Mouse (Mus musculus): ENCODE results near the gene Pigyl. TPM values are rescaled to one million over a fixed set of nuclear protein-coding genes. Genes with fewer than 3 reads are reported as not detected.

Gene Pigyl
- total RNA-seq, 2 experiments from 2014 or later: 29.3 to 30.3 TPM

- DNase-seq: no peak
- intact Hi-C loops (cut with DNase I; ENCODE audit: low total_unique reads): no loop called here
Measured at GRCm38 (mm10) chr9:22165964-22166363, 9.3 kb downstream of the Pigyl start.

- intact Hi-C loops (cut with DNase I; ENCODE audit: low total_unique reads): no loop called here
Measured at GRCm38 (mm10) chr9:22166686-22167085, 10.0 kb downstream of the Pigyl start.

GRCm38 (mm10) chr9:22167751-22168150 is 11.1 kb downstream of the Pigyl start:
- DNase-seq: no peak
- intact Hi-C loops (cut with DNase I; ENCODE audit: low total_unique reads): no loop called here

More at GRCm38 (mm10) chr9:22166686-22167085, 10.0 kb downstream of the Pigyl start:
- no peak for DNase-seq

GRCm38 (mm10) chr9:22169327-22169726 is 12.7 kb downstream of the Pigyl start:
- no peak for DNase-seq
- intact Hi-C loops (cut with DNase I; ENCODE audit: low total_unique reads): no loop called here

- intact Hi-C loops (cut with DNase I; ENCODE audit: low total_unique reads): no loop called here
- no peak for DNase-seq
Measured at GRCm38 (mm10) chr9:22172318-22172717, 15.7 kb downstream of the Pigyl start.

- intact Hi-C loops (cut with DNase I; ENCODE audit: low total_unique reads): no loop called here
- peak; percentile 57 for DNase-seq
Measured at GRCm38 (mm10) chr9:22188025-22188611, 31.5 kb downstream of the Pigyl start, which contains the start of gene Zfp872. Zfp872 (plus strand) TSS chr9:22188090.

GRCm38 (mm10) chr9:22196412-22196811 is 39.8 kb downstream of the Pigyl start:
- intact Hi-C loops (cut with DNase I; ENCODE audit: low total_unique reads): no loop called here
- DNase-seq: no peak

Small RNA genes lying within 50 kb of the gene (microRNA-seq; reads per million reads assigned to microRNA genes)
- 0 to 0.32 reads per million in 2 experiments for gene Mir7084

Other genes with a start within 250 kb of the Pigyl start
- gene Rab3d, start 238.7 kb upstream of the Pigyl start, total RNA-seq (2021): 1 to 10 TPM; 4.1 to 6.6 TPM
- gene Ccdc159, start 229.4 kb upstream of the Pigyl start, total RNA-seq (2021): under 1 TPM; 0.33 TPM
- gene Tmem205, start 229.3 kb upstream of the Pigyl start, total RNA-seq (2021): 10 to 100 TPM; 13.7 to 14.2 TPM
- gene Plppr2, start 219.8 kb upstream of the Pigyl start, total RNA-seq (2021): 1 to 10 TPM; 1.4 TPM
- 1 to 10 TPM; 2.7 to 3.6 TPM for gene Swsap1, start 201.1 kb upstream of the Pigyl start, total RNA-seq (2021)
- 1 to 10 TPM; 1.3 to 2.2 TPM for gene Epor, start 193.3 kb upstream of the Pigyl start, total RNA-seq (2021)
- under 1 TPM; 0.18 to 0.21 TPM for gene Rgl3, start 167.4 kb upstream of the Pigyl start, total RNA-seq (2021)
- not detected for gene Ccdc151, start 154.2 kb upstream of the Pigyl start, total RNA-seq (2021)
- gene Prkcsh, start 154.0 kb upstream of the Pigyl start, total RNA-seq (2021): 10 to 100 TPM; 28.6 to 29.8 TPM
- gene Elavl3, start 104.8 kb upstream of the Pigyl start, total RNA-seq (2021): under 1 TPM; 0.14 to 0.73 TPM
- gene Gm49318, start 85.6 kb upstream of the Pigyl start, total RNA-seq (2021): not detected
- gene Zfp653, start 85.5 kb upstream of the Pigyl start, total RNA-seq (2021): 1 to 10 TPM; 2.6 to 3.2 TPM
- gene Ecsit, start 71.4 kb upstream of the Pigyl start, total RNA-seq (2021): 10 to 100 TPM; 68.5 to 72.2 TPM
- gene Cnn1, start 57.6 kb upstream of the Pigyl start, total RNA-seq (2021): 1 to 10 TPM; 1.7 to 7.9 TPM
- 10 to 100 TPM; 30.1 to 32.7 TPM for gene Elof1, start 39.7 kb upstream of the Pigyl start, total RNA-seq (2021)
- gene Acp5, start 21.1 kb upstream of the Pigyl start, total RNA-seq (2021): 1 to 10 TPM in 1 of 2 experiments, under 1 TPM in 1; 0.55 to 1.1 TPM
- gene Zfp872, start 31.2 kb downstream of the Pigyl start, total RNA-seq (2021): not detected
- 1 to 10 TPM; 7.8 TPM for gene Zfp809, start 68.9 kb downstream of the Pigyl start, total RNA-seq (2021)
- gene Zfp599, start 103.0 kb downstream of the Pigyl start, total RNA-seq (2021): under 1 TPM in 1 of 2 experiments, not detected in 1; 0.08 TPM
- 1 to 10 TPM; 1.4 to 1.6 TPM for gene Zfp810, start 150.8 kb downstream of the Pigyl start, total RNA-seq (2021)
- gene Anln, start 232.3 kb downstream of the Pigyl start, total RNA-seq (2021): 1 to 10 TPM; 4.9 to 5.1 TPM